Mouse (Mus musculus) E14TG2a.4 (cell line): ENCODE measurements around the gene Ints5.

Source experiments
- H3K27me3 ChIP-seq: 2 replicates; pipeline ENCODE4 v1.6.1; 2014; ENCODE audit warnings: low read length, control low read depth; ENCODE audit not compliant: insufficient read depth
- H3K36me3 ChIP-seq: 2 replicates; pipeline ENCODE4 v1.6.1; 2014; ENCODE audit warnings: low read length, control low read depth; ENCODE audit not compliant: insufficient read depth
- H3K4me1 ChIP-seq: replicated peaks from 2 replicates; pipeline ENCODE4 v1.6.1; 2014; ENCODE audit warnings: low read depth, low read length, control low read depth
- H3K4me3 ChIP-seq: replicated peaks from 2 replicates; pipeline ENCODE4 v1.5.1; 2014; ENCODE audit warnings: mild to moderate bottlenecking, low read length
- H3K9me3 ChIP-seq: 2 replicates; pipeline ENCODE4 v1.6.1; 2014; ENCODE audit warnings: low read length, control low read depth
- CTCF ChIP-seq: conservative IDR thresholded peaks from 2 replicates; pipeline ENCODE4 v1.5.1; 2014; ENCODE audit warnings: low read length
- NANOG ChIP-seq: IDR thresholded peaks from 2 replicates; pipeline ENCODE4 v1.6.1; 2014; ENCODE audit warnings: borderline replicate concordance, low read length, mixed read lengths
- POU5F1 ChIP-seq: IDR thresholded peaks from 2 replicates; pipeline ENCODE4 v1.6.1; 2014; ENCODE audit warnings: low read length, borderline replicate concordance

Ints5 gene

GRCm38 (mm10) chr19:8930771-8931170 is 38.0 kb downstream of the Ints5 start:
- TF ChIP-seq NANOG: no peak
- no peak for TF ChIP-seq CTCF
- Histone ChIP-seq H3K36me3 (peaks cover 57% of the 10 kb centered on the region), H3K4me1 (peaks cover 37% of the 10 kb centered on the region), H3K9me3 (no peaks in the 10 kb centered on the region), H3K27me3 (peaks cover 18% of the 10 kb centered on the region), H3K4me3 (peak overlapping the region; percentile 91)

GRCm38 (mm10) chr19:8936736-8937135 is 43.9 kb downstream of the Ints5 start:
- TF ChIP-seq NANOG: no peak
- TF ChIP-seq CTCF: no peak
- TF ChIP-seq POU5F1: no peak
- Histone ChIP-seq H3K9me3 (no peaks in the 10 kb centered on the region), H3K4me1 (peaks cover 46% of the 10 kb centered on the region), H3K36me3 (peaks cover 56% of the 10 kb centered on the region), H3K27me3 (no peaks in the 10 kb centered on the region; the same call in 1 of the 2 replicates), H3K4me3 (no peak overlapping the region)

GRCm38 (mm10) chr19:8940526-8941133 is 47.8 kb downstream of the Ints5 start:
- Histone ChIP-seq H3K4me3 (peak overlapping the region; percentile 97), H3K4me1 (peaks cover 76% of the 10 kb centered on the region), H3K36me3 (peaks cover 53% of the 10 kb centered on the region), H3K9me3 (no peaks in the 10 kb centered on the region), H3K27me3 (no peaks in the 10 kb centered on the region)
- TF ChIP-seq NANOG (peak; percentile 79), CTCF (no peak)

- Histone ChIP-seq H3K36me3 (peaks cover 56% of the 10 kb centered on the region), H3K9me3 (no peaks in the 10 kb centered on the region), H3K27me3 (no peaks in the 10 kb centered on the region), H3K4me1 (peaks cover 79% of the 10 kb centered on the region), H3K4me3 (peak overlapping the region; percentile 97)
- no peak for TF ChIP-seq CTCF
- no peak for TF ChIP-seq NANOG
- no peak for TF ChIP-seq POU5F1
Measured at GRCm38 (mm10) chr19:8941136-8941514, 48.3 kb downstream of the Ints5 start.

- no peak for TF ChIP-seq POU5F1
- no peak for TF ChIP-seq CTCF
- no peak for TF ChIP-seq NANOG
- H3K36me3 ChIP-seq: peaks cover 57% of the 10 kb centered on the region
- peaks cover 74% of the 10 kb centered on the region for H3K4me1 ChIP-seq
- no peaks in the 10 kb centered on the region for H3K9me3 ChIP-seq
- H3K4me3 ChIP-seq: peak within 1 kb of the TSS; percentile 97
- no peaks in the 10 kb centered on the region for H3K27me3 ChIP-seq
Measured at GRCm38 (mm10) chr19:8941515-8942217, 48.9 kb downstream of the Ints5 start, which contains the start of gene Mta2. Mta2 (plus strand) TSS chr19:8941875.

- no peaks in the 10 kb centered on the region for H3K9me3 ChIP-seq
- no peak for TF ChIP-seq NANOG
- no peaks in the 10 kb centered on the region for H3K27me3 ChIP-seq
- peak overlapping the region; percentile 97 for H3K4me3 ChIP-seq
- peaks cover 59% of the 10 kb centered on the region for H3K36me3 ChIP-seq
- peaks cover 66% of the 10 kb centered on the region for H3K4me1 ChIP-seq
Measured at GRCm38 (mm10) chr19:8942276-8942964, 49.6 kb downstream of the Ints5 start.

GRCm38 (mm10) chr19:8943047-8943446 is 50.2 kb downstream of the Ints5 start:
- H3K9me3 ChIP-seq: no peaks in the 10 kb centered on the region
- no peak for TF ChIP-seq POU5F1
- no peak for TF ChIP-seq NANOG
- TF ChIP-seq CTCF: no peak
- peaks cover 64% of the 10 kb centered on the region for H3K4me1 ChIP-seq
- H3K36me3 ChIP-seq: peaks cover 60% of the 10 kb centered on the region
- peak overlapping the region; percentile 97 for H3K4me3 ChIP-seq
- H3K27me3 ChIP-seq: no peaks in the 10 kb centered on the region

GRCm38 (mm10) chr19:8944062-8944461 is 51.3 kb downstream of the Ints5 start:
- Histone ChIP-seq H3K4me3 (peak overlapping the region; percentile 97), H3K9me3 (no peaks in the 10 kb centered on the region), H3K4me1 (peaks cover 60% of the 10 kb centered on the region), H3K36me3 (peaks cover 61% of the 10 kb centered on the region), H3K27me3 (no peaks in the 10 kb centered on the region)
- TF ChIP-seq NANOG: no peak
- no peak for TF ChIP-seq POU5F1
- no peak for TF ChIP-seq CTCF
